Mouse (Mus musculus): ENCODE measurements at regions not wholly inside any gene's neighbourhood (a gene's known extent, or its start where the extent isn't known, plus 50 kb on each side); places are given as distances from the start of the nearest gene placed in this dataset.
"Not testable (repeated sequence)": the region's sequence is repeated elsewhere in the genome, so short reads cannot be mapped to it uniquely, and the experiment has no call there.

DNA sequence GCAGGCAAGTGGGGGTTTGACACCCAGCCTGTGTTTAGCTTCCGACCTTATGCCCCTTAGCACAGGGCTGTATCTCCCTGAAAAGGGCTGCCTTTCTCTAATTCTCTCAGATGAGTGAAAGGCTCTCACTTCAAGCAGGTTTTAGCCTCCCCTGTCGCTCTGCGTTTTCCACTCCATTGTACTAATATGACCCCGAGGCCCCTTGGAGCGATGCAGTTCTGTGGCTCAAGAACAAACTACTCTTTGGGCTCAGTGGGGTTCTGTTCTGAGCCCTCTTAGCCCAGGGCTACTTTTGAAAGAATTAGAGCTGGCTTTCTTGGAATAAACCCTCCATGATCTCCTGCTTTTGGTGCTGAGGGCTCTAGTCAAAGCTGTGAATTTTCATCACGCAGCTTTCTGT is 53.4 kb upstream of the Castor2 start:
- no peak for DNase-seq (ENCODE audit: low spot score)

GRCm38 (mm10) chr5:134042938-134043337 is 56.6 kb upstream of the Castor2 start:
- not testable (repeated sequence) for DNase-seq (ENCODE audit: low spot score)

DNA sequence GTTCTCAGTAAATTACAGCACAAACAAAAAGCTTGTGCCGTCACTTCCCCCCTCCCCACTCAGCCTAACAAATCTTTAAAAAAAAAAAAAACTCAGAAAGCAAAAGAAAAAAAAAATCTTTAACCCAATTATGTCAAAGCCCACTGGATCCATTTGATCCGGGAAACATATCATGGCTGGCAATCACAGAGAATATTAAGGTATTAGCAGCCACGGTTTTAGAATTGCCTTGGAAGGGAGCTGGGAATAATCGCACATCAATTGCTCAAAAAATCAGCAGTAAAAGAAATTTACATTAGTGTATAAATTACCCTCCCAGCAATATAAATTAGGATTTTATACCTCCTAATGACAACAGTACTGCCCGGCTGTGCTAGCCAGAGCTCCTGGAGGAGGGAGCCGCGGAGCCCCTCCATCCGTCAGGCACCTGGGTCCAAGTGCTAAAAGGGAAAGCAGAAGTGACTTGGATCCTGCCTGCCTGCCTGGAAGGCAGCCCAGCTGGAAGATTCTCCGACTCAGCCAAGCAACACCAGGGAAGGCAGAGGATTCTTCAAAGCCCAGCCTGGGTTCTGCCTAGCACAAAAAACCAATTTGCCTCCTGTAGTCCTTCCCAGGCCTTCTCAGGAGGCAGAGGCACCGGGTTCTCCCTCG is 72.1 kb upstream of the Castor2 start:
- DNase-seq (ENCODE audit: low spot score): no peak

- DNase-seq (ENCODE audit: low spot score): no peak
Observed at GRCm38 (mm10) chr5:134019651-134020432, 79.7 kb upstream of the Castor2 start.

DNA sequence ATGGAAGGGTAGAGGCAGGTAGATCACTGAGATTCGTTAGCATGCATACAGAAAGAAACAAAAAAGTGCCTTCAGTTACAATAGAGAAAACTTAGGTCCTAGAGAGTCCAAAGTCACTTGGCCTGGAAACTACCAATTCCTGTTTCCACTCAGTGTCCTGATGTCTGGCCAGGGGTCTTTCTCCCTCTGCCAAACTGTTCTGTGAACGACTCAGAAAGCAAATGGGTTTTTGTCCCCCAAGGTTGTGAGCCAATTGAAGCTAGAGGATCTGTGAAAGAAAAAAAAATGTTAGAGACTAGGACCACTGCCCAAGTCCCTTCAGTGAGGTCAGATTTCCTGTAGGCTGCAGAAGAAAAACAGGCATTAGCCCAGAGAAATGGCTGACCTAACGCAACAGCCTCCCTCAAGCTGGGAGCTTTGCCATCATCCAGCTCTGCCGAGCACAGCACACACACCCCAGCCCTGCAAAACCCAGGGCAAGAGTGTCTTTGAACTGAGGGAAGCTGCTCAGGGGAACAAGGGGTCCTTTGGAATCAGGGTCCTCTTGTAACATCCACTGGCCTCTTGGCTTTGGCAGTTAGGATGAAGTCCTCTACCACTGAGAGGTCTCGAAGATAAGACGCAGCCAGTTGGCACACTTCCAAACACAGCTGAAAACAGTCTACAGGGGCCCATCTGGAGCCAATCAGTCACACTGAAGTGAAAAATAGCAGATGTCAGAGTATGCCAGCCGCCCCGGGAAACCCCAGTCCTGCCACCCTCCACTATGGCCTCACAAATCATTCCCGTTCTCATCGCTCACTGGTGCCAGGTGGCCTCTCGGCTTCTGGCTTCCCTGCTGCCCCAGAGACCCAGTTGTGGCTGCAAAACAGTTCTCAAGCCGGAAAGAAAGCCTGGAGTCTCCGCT is 85.0 kb upstream of the Castor2 start:
- DNase-seq (ENCODE audit: low spot score): peak; percentile 42

DNA sequence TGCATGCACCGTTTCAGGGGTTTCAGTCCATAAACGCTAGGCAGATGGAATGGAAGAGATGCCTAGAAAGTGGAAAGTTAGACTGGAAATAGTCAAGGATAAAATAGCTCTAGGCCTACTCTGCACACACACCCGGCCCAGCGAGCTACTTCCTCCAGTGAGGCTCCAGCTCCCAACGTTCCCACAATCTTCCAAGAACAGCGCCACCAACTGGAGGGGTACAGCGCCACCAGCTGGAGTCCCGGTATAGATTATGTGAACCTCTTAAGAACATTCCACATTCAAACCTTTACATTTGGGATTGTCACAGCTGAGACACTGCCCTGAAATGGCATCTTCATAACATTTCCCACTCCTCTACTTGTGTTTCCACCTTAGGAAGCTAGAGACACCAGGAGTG is 86.3 kb upstream of the Castor2 start:
- DNase-seq (ENCODE audit: low spot score): no peak

DNA sequence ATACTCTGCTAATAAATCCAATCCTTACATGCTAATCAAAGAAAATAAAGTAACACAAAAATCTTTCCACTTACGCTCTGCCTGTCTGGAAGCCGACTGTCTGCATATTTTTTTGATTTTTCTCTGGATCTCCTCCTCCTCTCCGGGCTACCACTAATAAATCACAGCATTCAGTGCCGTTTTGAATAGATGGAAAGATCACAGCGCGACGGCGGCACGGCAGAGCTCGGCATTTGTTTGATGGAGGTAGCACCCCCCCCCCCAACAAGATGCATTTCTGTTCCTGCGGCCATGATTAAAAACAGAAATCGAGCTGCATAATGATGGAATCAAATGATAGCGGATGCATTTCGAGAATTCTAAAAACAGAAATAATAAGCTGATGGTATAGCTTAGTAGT is 89.7 kb upstream of the Castor2 start:
- no peak for DNase-seq (ENCODE audit: low spot score)

DNA sequence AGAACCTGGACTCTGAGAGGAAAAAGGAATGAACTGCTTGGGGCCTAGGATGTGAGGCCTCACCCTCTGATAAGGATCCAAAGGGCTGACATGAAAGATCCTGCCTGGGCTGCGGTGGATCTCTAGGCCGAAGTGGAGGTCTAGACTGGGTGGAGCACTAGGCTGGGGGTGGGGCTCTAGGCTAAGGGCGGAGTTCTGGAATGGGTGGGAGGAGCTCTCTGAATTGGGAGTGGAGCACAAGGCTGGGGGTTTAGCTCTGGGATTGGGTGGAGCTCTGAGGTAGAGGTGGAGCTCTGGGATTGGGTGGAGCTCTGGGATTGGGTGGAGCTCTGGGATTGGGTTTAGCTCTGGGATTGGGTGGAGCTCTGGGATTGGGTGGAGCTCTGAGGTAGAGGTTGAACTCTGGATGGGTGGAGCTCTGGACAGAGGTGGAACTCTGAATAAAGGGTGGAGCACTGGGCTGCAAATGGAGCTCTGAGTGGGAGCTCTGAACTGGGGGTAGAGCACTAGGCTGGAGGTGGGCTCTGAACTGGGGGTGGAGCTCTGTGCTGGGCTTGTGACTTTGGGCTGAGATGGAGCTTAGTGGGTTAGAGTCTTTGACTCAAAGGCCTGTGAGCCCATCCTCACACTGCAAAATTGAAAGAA is 92.3 kb upstream of the Castor2 start:
- DNase-seq (ENCODE audit: low spot score): peak; percentile 62

GRCm38 (mm10) chr5:134006470-134007126 is 92.9 kb upstream of the Castor2 start:
- peak; percentile 84 for DNase-seq (ENCODE audit: low spot score)

GRCm38 (mm10) chr5:134006001-134006400 is 93.5 kb upstream of the Castor2 start:
- DNase-seq (ENCODE audit: low spot score): no peak

- DNase-seq (ENCODE audit: low spot score): no peak
Observed at GRCm38 (mm10) chr5:134000100-134000499, 99.4 kb upstream of the Castor2 start.

- DNase-seq (ENCODE audit: low spot score): no peak
Observed at GRCm38 (mm10) chr5:133999698-134000097, 99.8 kb upstream of the Castor2 start.

DNA sequence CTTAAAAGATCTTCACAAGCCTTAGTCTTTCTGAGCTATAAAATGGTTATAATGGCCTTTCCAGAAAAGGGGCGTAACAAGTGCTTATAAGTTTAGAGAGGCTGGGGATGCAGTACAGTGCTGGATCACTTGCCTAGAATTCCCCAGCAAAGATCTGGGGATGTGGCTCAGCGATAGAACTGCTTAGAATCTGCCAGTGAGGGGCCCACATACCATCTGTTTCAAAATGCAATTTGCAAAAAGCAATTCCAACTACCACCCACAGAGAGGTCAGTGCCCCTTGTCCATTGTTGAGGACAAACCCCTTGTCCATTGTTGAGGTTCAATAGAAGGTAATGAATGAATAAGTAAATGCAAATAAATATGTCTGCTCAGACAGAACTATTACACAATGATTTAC is 107.5 kb upstream of the Castor2 start:
- DNase-seq (ENCODE audit: low spot score): no peak

DNA sequence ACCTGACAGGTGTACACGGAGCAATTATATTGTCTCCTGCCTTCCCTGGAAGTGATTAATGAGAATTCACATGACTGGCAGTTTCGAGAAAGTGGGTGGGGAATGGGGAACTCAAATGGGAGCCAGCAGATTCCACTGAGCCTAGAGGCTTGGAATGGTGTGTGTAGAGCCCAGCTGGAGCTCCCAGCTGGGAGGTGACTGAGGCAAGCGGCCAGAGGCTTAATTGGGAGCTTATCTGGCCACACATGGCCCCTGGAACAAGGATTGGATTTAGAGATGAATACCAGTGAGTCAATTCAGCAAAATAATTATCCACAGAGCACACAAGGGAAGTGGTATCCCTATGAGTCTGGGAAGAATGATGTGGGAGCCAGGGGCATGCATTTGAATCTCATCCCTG is 108.0 kb upstream of the Castor2 start:
- peak; percentile 16 for DNase-seq (ENCODE audit: low spot score)

DNA sequence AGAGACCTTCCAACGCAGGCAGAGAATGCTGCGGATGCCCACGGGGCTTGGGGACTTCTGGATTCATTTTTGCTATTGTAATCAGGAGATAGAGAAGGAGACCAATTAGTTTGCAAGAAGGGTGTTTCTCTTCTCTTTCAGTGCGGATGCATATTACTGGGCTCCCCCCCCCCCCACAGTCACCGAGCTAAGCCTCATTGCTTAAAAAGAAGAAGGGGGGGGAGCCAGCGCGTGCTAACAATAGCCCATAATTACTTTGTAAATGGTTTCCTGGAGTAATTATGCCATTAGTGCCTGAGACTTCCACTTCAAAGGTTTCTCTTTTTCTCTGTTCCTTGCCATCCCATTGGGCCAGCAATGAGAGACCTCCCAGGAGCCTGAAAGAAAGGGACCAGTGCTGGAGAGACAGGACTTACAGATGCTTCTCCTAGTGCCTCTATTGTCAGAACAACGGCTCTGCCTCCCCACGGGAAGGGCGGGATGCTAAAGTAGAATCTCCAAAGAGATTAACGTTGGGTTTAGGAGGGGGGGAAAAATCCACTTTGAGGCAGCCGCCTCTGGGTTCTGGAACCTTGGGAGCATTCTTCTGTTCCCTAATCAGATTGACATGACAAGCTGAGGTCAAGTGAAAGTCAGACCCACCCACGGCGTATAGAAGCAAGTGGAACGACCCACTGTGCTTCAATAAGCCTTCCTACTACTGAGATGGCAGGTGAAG is 116.1 kb upstream of the Castor2 start:
- no peak for DNase-seq (ENCODE audit: low spot score)

DNA sequence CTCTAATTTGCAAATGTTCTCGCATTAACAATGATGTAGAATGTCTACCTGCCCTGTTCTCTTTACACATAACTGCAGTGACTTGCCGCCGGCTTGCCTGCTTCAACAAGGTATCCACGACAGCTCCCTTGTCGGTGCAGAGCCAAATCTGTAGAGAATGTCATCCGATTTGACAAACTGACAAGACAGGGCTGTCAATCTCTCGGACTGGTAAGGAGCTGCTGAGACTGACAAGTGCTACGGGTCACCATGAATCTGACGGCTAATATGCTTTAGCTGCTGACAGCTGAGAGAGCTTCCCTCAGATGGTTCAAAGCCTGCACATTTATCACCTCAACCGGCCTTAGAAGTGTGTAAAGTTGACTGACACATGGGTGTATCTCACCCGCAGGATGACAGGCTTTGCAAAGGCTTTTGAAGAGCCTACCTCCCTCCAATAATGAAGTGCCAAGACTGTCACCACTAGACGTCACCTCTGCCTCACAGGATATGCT is 129.0 kb upstream of the Castor2 start:
- no peak for DNase-seq (ENCODE audit: low spot score)

DNA sequence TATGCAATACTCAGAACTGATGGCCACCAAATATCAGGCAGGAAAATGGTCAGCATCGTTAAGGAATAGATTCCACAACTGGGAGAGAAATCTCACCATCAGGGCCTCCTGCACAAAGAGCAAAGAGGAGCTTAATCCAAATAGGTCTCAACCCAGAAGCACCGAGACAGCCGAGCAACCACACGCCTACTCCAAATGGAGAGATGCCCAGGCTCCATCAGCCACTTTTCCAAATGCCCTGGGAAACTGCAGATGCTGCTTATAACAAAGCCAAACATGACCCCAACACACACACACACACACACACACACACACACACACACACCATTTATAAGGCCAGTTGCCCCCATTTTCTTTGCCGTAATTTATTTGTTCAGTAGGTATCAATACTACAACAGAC is 136.2 kb upstream of the Castor2 start:
- no peak for DNase-seq (ENCODE audit: low spot score)

GRCm38 (mm10) chr5:133940841-133941240 is 158.7 kb upstream of the Castor2 start:
- no peak for DNase-seq (ENCODE audit: low spot score)

GRCm38 (mm10) chr5:133940030-133940429 is 159.5 kb upstream of the Castor2 start:
- no peak for DNase-seq (ENCODE audit: low spot score)

- no peak for DNase-seq (ENCODE audit: low spot score)
Observed at GRCm38 (mm10) chr5:133937967-133938918, 161.3 kb upstream of the Castor2 start.
